Mouse (Mus musculus): ENCODE results near the gene Timm17a. TPM values are rescaled to one million over a fixed set of nuclear protein-coding genes. Genes with fewer than 3 reads are reported as not detected.
A peak's percentile ranks its signal among the peaks of the same experiment; 100 is the strongest.

Timm17a gene
- polyA plus RNA-seq, 1 experiment from 2014 or later = 206 TPM

GRCm38 (mm10) chr1:135282536-135283286 lies 30.9 kb downstream of the Timm17a start:
- Histone ChIP-seq H3K4me2 (replicated peaks; ENCODE audit: low read depth, low read length) (peak overlapping the region; percentile 88), H3K27ac (ENCODE audit: low read length) (peak overlapping the region; percentile 90; the same call in 1 of the 2 replicates), H3K9me3 (ENCODE audit: low read length) (no peaks in the 10 kb centered on the region), H3K36me3 (ENCODE audit: insufficient read depth, low read length) (peaks cover 9% of the 10 kb centered on the region; the same call in 1 of the 2 replicates), H3K4me1 (ENCODE audit: insufficient read depth, low read length) (peaks cover 24% of the 10 kb centered on the region; the same call in 1 of the 2 replicates), H3K27me3 (ENCODE audit: insufficient read depth, low read length) (no peaks in the 10 kb centered on the region), H3K4me3 (ENCODE audit: low read length) (peak overlapping the region; percentile 87), H3K9ac (replicated peaks; ENCODE audit: low read length) (peak overlapping the region; percentile 95)
- ATAC-seq (ENCODE audit: low FRiP score, low TSS enrichment) = no peak
- WGBS = 33% methylated on average over 13 of the region's 13 CpGs

GRCm38 (mm10) chr1:135281841-135282240 lies 31.7 kb downstream of the Timm17a start:
- Histone ChIP-seq H3K27me3 (ENCODE audit: insufficient read depth, low read length) (no peaks in the 10 kb centered on the region), H3K4me1 (ENCODE audit: insufficient read depth, low read length) (peaks cover 24% of the 10 kb centered on the region; the same call in 1 of the 2 replicates), H3K27ac (ENCODE audit: low read length) (no peak overlapping the region), H3K9me3 (ENCODE audit: low read length) (no peaks in the 10 kb centered on the region), H3K4me2 (replicated peaks; ENCODE audit: low read depth, low read length) (no peak overlapping the region), H3K36me3 (ENCODE audit: insufficient read depth, low read length) (peaks cover 16% of the 10 kb centered on the region), H3K4me3 (ENCODE audit: low read length) (no peak overlapping the region), H3K9ac (replicated peaks; ENCODE audit: low read length) (no peak overlapping the region)
- ATAC-seq (ENCODE audit: low FRiP score, low TSS enrichment) = no peak
- 94% methylated on average over 17 of the region's 17 CpGs for WGBS

GRCm38 (mm10) chr1:135280646-135281045 lies 32.9 kb downstream of the Timm17a start:
- peaks cover 19% of the 10 kb centered on the region; the same call in 1 of the 2 replicates for H3K4me1 ChIP-seq (ENCODE audit: insufficient read depth, low read length)
- WGBS = 78% methylated on average over 9 of the region's 9 CpGs
- no peaks in the 10 kb centered on the region for H3K9me3 ChIP-seq (ENCODE audit: low read length)
- H3K4me2 ChIP-seq (replicated peaks; ENCODE audit: low read depth, low read length) = no peak overlapping the region
- no peak for ATAC-seq (ENCODE audit: low FRiP score, low TSS enrichment)
- H3K9ac ChIP-seq (replicated peaks; ENCODE audit: low read length) = no peak overlapping the region
- no peak overlapping the region for H3K4me3 ChIP-seq (ENCODE audit: low read length)
- no peak overlapping the region for H3K27ac ChIP-seq (ENCODE audit: low read length)
- peaks cover 27% of the 10 kb centered on the region for H3K36me3 ChIP-seq (ENCODE audit: insufficient read depth, low read length)
- no peaks in the 10 kb centered on the region for H3K27me3 ChIP-seq (ENCODE audit: insufficient read depth, low read length)

GRCm38 (mm10) chr1:135271371-135271770 lies 42.2 kb downstream of the Timm17a start:
- Histone ChIP-seq H3K36me3 (ENCODE audit: insufficient read depth, low read length) (peaks cover 46% of the 10 kb centered on the region), H3K27ac (ENCODE audit: low read length) (no peak overlapping the region), H3K9ac (replicated peaks; ENCODE audit: low read length) (no peak overlapping the region), H3K4me2 (replicated peaks; ENCODE audit: low read depth, low read length) (no peak overlapping the region), H3K4me1 (ENCODE audit: insufficient read depth, low read length) (no peaks in the 10 kb centered on the region), H3K9me3 (ENCODE audit: low read length) (no peaks in the 10 kb centered on the region), H3K27me3 (ENCODE audit: insufficient read depth, low read length) (no peaks in the 10 kb centered on the region), H3K4me3 (ENCODE audit: low read length) (no peak overlapping the region)
- 93% methylated on average over 9 of the region's 9 CpGs for WGBS
- ATAC-seq (ENCODE audit: low FRiP score, low TSS enrichment) = no peak

GRCm38 (mm10) chr1:135267663-135268446 lies 45.7 kb downstream of the Timm17a start:
- H3K36me3 ChIP-seq (ENCODE audit: insufficient read depth, low read length) = peaks cover 45% of the 10 kb centered on the region
- WGBS = 74% methylated on average over 10 of the region's 10 CpGs

GRCm38 (mm10) chr1:135265834-135266233 lies 47.7 kb downstream of the Timm17a start:
- no peak overlapping the region for H3K9ac ChIP-seq (replicated peaks; ENCODE audit: low read length)
- no peaks in the 10 kb centered on the region for H3K9me3 ChIP-seq (ENCODE audit: low read length)
- H3K4me3 ChIP-seq (ENCODE audit: low read length) = no peak overlapping the region
- WGBS = 76% methylated on average over 5 of the region's 5 CpGs
- peaks cover 34% of the 10 kb centered on the region for H3K36me3 ChIP-seq (ENCODE audit: insufficient read depth, low read length)
- peak; percentile 57; the same call in 1 of the 2 replicates for ATAC-seq (ENCODE audit: low FRiP score, low TSS enrichment)
- no peaks in the 10 kb centered on the region for H3K4me1 ChIP-seq (ENCODE audit: insufficient read depth, low read length)
- peak overlapping the region; percentile 51; the same call in 1 of the 2 replicates for H3K27ac ChIP-seq (ENCODE audit: low read length)
- no peaks in the 10 kb centered on the region for H3K27me3 ChIP-seq (ENCODE audit: insufficient read depth, low read length)
- H3K4me2 ChIP-seq (replicated peaks; ENCODE audit: low read depth, low read length) = no peak overlapping the region

More at GRCm38 (mm10) chr1:135267663-135268446, 45.7 kb downstream of the Timm17a start:
- ATAC-seq (ENCODE audit: low FRiP score, low TSS enrichment) = no peak
- no peak overlapping the region for H3K27ac ChIP-seq (ENCODE audit: low read length)
- no peaks in the 10 kb centered on the region for H3K4me1 ChIP-seq (ENCODE audit: insufficient read depth, low read length)
- no peak overlapping the region for H3K9ac ChIP-seq (replicated peaks; ENCODE audit: low read length)
- H3K4me2 ChIP-seq (replicated peaks; ENCODE audit: low read depth, low read length) = no peak overlapping the region
- H3K4me3 ChIP-seq (ENCODE audit: low read length) = no peak overlapping the region
- no peaks in the 10 kb centered on the region for H3K9me3 ChIP-seq (ENCODE audit: low read length)
- H3K27me3 ChIP-seq (ENCODE audit: insufficient read depth, low read length) = no peaks in the 10 kb centered on the region

- Histone ChIP-seq H3K27ac (ENCODE audit: low read length) (no peak overlapping the region), H3K4me3 (ENCODE audit: low read length) (no peak overlapping the region), H3K36me3 (ENCODE audit: insufficient read depth, low read length) (peaks cover 31% of the 10 kb centered on the region), H3K4me2 (replicated peaks; ENCODE audit: low read depth, low read length) (no peak overlapping the region), H3K9ac (replicated peaks; ENCODE audit: low read length) (no peak overlapping the region), H3K9me3 (ENCODE audit: low read length) (no peaks in the 10 kb centered on the region), H3K27me3 (ENCODE audit: insufficient read depth, low read length) (no peaks in the 10 kb centered on the region), H3K4me1 (ENCODE audit: insufficient read depth, low read length) (peaks cover 4% of the 10 kb centered on the region; the same call in 1 of the 2 replicates)
- no peak for ATAC-seq (ENCODE audit: low FRiP score, low TSS enrichment)
- 69% methylated on average over 9 of the region's 9 CpGs for WGBS
Measured at GRCm38 (mm10) chr1:135263316-135263715, 50.3 kb downstream of the Timm17a start.

- H3K9me3 ChIP-seq (ENCODE audit: low read length) = no peaks in the 10 kb centered on the region
- no peak overlapping the region for H3K4me2 ChIP-seq (replicated peaks; ENCODE audit: low read depth, low read length)
- H3K4me1 ChIP-seq (ENCODE audit: insufficient read depth, low read length) = peaks cover 4% of the 10 kb centered on the region; the same call in 1 of the 2 replicates
- H3K27ac ChIP-seq (ENCODE audit: low read length) = no peak overlapping the region
- H3K36me3 ChIP-seq (ENCODE audit: insufficient read depth, low read length) = peaks cover 31% of the 10 kb centered on the region
- no peak overlapping the region for H3K9ac ChIP-seq (replicated peaks; ENCODE audit: low read length)
- no peak overlapping the region for H3K4me3 ChIP-seq (ENCODE audit: low read length)
- WGBS = 85% methylated on average over 3 of the region's 3 CpGs
- H3K27me3 ChIP-seq (ENCODE audit: insufficient read depth, low read length) = no peaks in the 10 kb centered on the region
- no peak for ATAC-seq (ENCODE audit: low FRiP score, low TSS enrichment)
Measured at GRCm38 (mm10) chr1:135262329-135262728, 51.2 kb downstream of the Timm17a start.

GRCm38 (mm10) chr1:135260931-135261330 lies 52.6 kb downstream of the Timm17a start:
- Histone ChIP-seq H3K4me2 (replicated peaks; ENCODE audit: low read depth, low read length) (no peak overlapping the region), H3K27me3 (ENCODE audit: insufficient read depth, low read length) (no peaks in the 10 kb centered on the region), H3K9me3 (ENCODE audit: low read length) (no peaks in the 10 kb centered on the region), H3K36me3 (ENCODE audit: insufficient read depth, low read length) (peaks cover 24% of the 10 kb centered on the region), H3K4me3 (ENCODE audit: low read length) (no peak overlapping the region), H3K9ac (replicated peaks; ENCODE audit: low read length) (no peak overlapping the region), H3K4me1 (ENCODE audit: insufficient read depth, low read length) (peaks cover 4% of the 10 kb centered on the region; the same call in 1 of the 2 replicates), H3K27ac (ENCODE audit: low read length) (no peak overlapping the region)
- no peak for ATAC-seq (ENCODE audit: low FRiP score, low TSS enrichment)
- WGBS = 59% methylated on average over 6 of the region's 6 CpGs
